Mouse (Mus musculus) midbrain, embryonic 14.5 days (tissue): ENCODE measurements around the gene Rap1gap. TPM values are rescaled to one million over a fixed set of nuclear protein-coding genes. Genes with fewer than 3 reads are reported as not detected.

ENCODE experiments used
- ATAC-seq: fragments of 200-750 bp; cut with Nextera tagmentation; 2 replicates; pipeline ENCODE4 v1.8.0; 2017; ENCODE audit warnings: moderate number of reproducible peaks, moderate library complexity; ENCODE audit not compliant: low FRiP score, low TSS enrichment
- DNase-seq: peaks from one replicate; pipeline ENCODE4 v3.0.0-alpha.2; 2015
- H3K27ac ChIP-seq: fragments of 300-500 bp; sonication (generic); replicated peaks from 2 replicates; pipeline ENCODE4 v1.5.1; 2014; ENCODE audit warnings: mild to moderate bottlenecking, low read depth, low read length, moderate library complexity
- H3K27me3 ChIP-seq: fragments of 300-500 bp; sonication (generic); 2 replicates; pipeline ENCODE4 v1.6.1; 2014; ENCODE audit warnings: low read length, control low read depth, mixed read lengths; ENCODE audit not compliant: control insufficient read depth, insufficient read depth
- H3K36me3 ChIP-seq: fragments of 300-500 bp; sonication (generic); 2 replicates; pipeline ENCODE4 v1.6.1; 2014; ENCODE audit warnings: low read length, control low read depth; ENCODE audit not compliant: control insufficient read depth, insufficient read depth
- H3K4me1 ChIP-seq: fragments of 300-500 bp; sonication (generic); 2 replicates; pipeline ENCODE4 v1.6.1; 2014; ENCODE audit warnings: mild to moderate bottlenecking, antibody characterized with exemption, low read length, control low read depth; ENCODE audit not compliant: control insufficient read depth, insufficient read depth
- H3K4me2 ChIP-seq: fragments of 300-500 bp; sonication (generic); 2 replicates; pipeline ENCODE4 v1.6.1; 2014; ENCODE audit warnings: mild to moderate bottlenecking, low read length, moderate library complexity
- H3K4me3 ChIP-seq: fragments of 300-500 bp; sonication (generic); replicated peaks from 2 replicates; pipeline ENCODE4 v1.5.1; 2014; ENCODE audit warnings: low read depth, low read length
- H3K9ac ChIP-seq: fragments of 300-500 bp; sonication (generic); replicated peaks from 2 replicates; pipeline ENCODE4 v1.6.1; 2014; ENCODE audit warnings: mild to moderate bottlenecking, low read length, moderate library complexity
- H3K9me3 ChIP-seq: fragments of 300-500 bp; sonication (generic); 2 replicates; pipeline ENCODE4 v1.6.1; 2016; ENCODE audit warnings: low read length, control low read depth, mixed read lengths; ENCODE audit not compliant: control insufficient read depth
- whole genome bisulfite sequencing: fragments of 180-500 bp; shearing (Covaris S2); extraction: QIAGEN DNeasy Blood & Tissue Kit; methylation state at CpG from one replicate; pipeline ENCODE4 v1.1.7; 2014; 5-methylcytosine and 5-hydroxymethylcytosine counted together
- polyA plus RNA-seq: library from polyadenylated mRNA; unstranded; fragments of >200 nt; fragmentation: Nextera tagmentation; extraction: Ambion mirVana; gene quantifications from 2 replicates; pipeline ENCODE4 v1.2.1, GENCODE M21; 2014

Gene Rap1gap
- polyA plus RNA-seq, 1 experiment from 2014 or later, result 57.7 TPM

GRCm38 (mm10) chr4:137719378-137720077, 55.0 kb downstream of the Rap1gap start:
- Histone ChIP-seq H3K36me3 (0 out of 2 replicates have a peak, but pooled peaks cover 4% of the 10 kb centered on the region), H3K4me1 (peaks cover 12% of the 10 kb centered on the region), H3K27ac (peak overlapping the region; percentile 83), H3K9me3 (no peaks in the 10 kb centered on the region), H3K4me2 (0 out of 2 replicates have a peak overlapping the region, but pooled peaks have one; percentile 3), H3K4me3 (no peak overlapping the region), H3K27me3 (0 out of 2 replicates have a peak, but pooled peaks cover 3% of the 10 kb centered on the region), H3K9ac (peak overlapping the region; percentile 40)
- ATAC-seq (peak; percentile 25; the same call in 1 of the 2 replicates), DNase-seq (peak; percentile 74)
- 29% methylated on average over 15 of the region's 15 CpGs for WGBS

- Histone ChIP-seq H3K36me3 (0 out of 2 replicates have a peak, but pooled peaks cover 4% of the 10 kb centered on the region), H3K4me1 (peaks cover 12% of the 10 kb centered on the region), H3K4me3 (no peak overlapping the region), H3K9ac (no peak overlapping the region), H3K27ac (no peak overlapping the region), H3K9me3 (no peaks in the 10 kb centered on the region), H3K4me2 (no peak overlapping the region), H3K27me3 (0 out of 2 replicates have a peak, but pooled peaks cover 3% of the 10 kb centered on the region)
- DNase-seq, result no peak
- no peak for ATAC-seq
- WGBS, result 92% methylated on average over 15 of the region's 15 CpGs
Measured at GRCm38 (mm10) chr4:137721563-137721962, 57.0 kb downstream of the Rap1gap start.

- Histone ChIP-seq H3K4me1 (peaks cover 16% of the 10 kb centered on the region), H3K27ac (no peak overlapping the region), H3K27me3 (0 out of 2 replicates have a peak, but pooled peaks cover 3% of the 10 kb centered on the region), H3K4me3 (no peak overlapping the region), H3K9me3 (no peaks in the 10 kb centered on the region), H3K36me3 (0 out of 2 replicates have a peak, but pooled peaks cover 4% of the 10 kb centered on the region), H3K4me2 (no peak overlapping the region), H3K9ac (no peak overlapping the region)
- ATAC-seq (no peak), DNase-seq (no peak)
- 91% methylated on average over 3 of the region's 3 CpGs for WGBS
Measured at GRCm38 (mm10) chr4:137722230-137722629, 57.7 kb downstream of the Rap1gap start.

GRCm38 (mm10) chr4:137722692-137723427, 58.3 kb downstream of the Rap1gap start:
- ATAC-seq, result no peak; the same call in 1 of the 2 replicates
- 29% methylated on average over 12 of the region's 12 CpGs for WGBS

GRCm38 (mm10) chr4:137723527-137723926, 59.0 kb downstream of the Rap1gap start:
- Histone ChIP-seq H3K36me3 (0 out of 2 replicates have a peak, but pooled peaks cover 4% of the 10 kb centered on the region), H3K4me3 (no peak overlapping the region), H3K4me1 (peaks cover 28% of the 10 kb centered on the region), H3K4me2 (peak overlapping the region; percentile 36; the same call in 1 of the 2 replicates), H3K27me3 (0 out of 2 replicates have a peak, but pooled peaks cover 3% of the 10 kb centered on the region), H3K9me3 (no peaks in the 10 kb centered on the region), H3K9ac (no peak overlapping the region; the same call in 1 of the 2 replicates), H3K27ac (no peak overlapping the region)
- WGBS, result 43% methylated on average over 25 of the region's 25 CpGs
- DNase-seq (no peak), ATAC-seq (no peak)

More at GRCm38 (mm10) chr4:137722692-137723427, 58.3 kb downstream of the Rap1gap start:
- H3K36me3 ChIP-seq, result 0 out of 2 replicates have a peak, but pooled peaks cover 4% of the 10 kb centered on the region
- H3K4me2 ChIP-seq, result no peak overlapping the region
- peak; percentile 92 for DNase-seq
- H3K27me3 ChIP-seq, result 0 out of 2 replicates have a peak, but pooled peaks cover 3% of the 10 kb centered on the region
- no peaks in the 10 kb centered on the region for H3K9me3 ChIP-seq
- no peak overlapping the region for H3K4me3 ChIP-seq
- peaks cover 22% of the 10 kb centered on the region for H3K4me1 ChIP-seq
- H3K27ac ChIP-seq, result no peak overlapping the region
- H3K9ac ChIP-seq, result no peak overlapping the region

GRCm38 (mm10) chr4:137724212-137724611, 59.7 kb downstream of the Rap1gap start:
- no peak overlapping the region for H3K27ac ChIP-seq
- H3K4me1 ChIP-seq, result peaks cover 28% of the 10 kb centered on the region
- ATAC-seq, result no peak
- 0 out of 2 replicates have a peak, but pooled peaks cover 3% of the 10 kb centered on the region for H3K27me3 ChIP-seq
- 0 out of 2 replicates have a peak, but pooled peaks cover 4% of the 10 kb centered on the region for H3K36me3 ChIP-seq
- H3K9me3 ChIP-seq, result no peaks in the 10 kb centered on the region
- no peak overlapping the region for H3K4me2 ChIP-seq
- DNase-seq, result no peak
- H3K4me3 ChIP-seq, result no peak overlapping the region
- H3K9ac ChIP-seq, result no peak overlapping the region; the same call in 1 of the 2 replicates
- 48% methylated on average over 11 of the region's 11 CpGs for WGBS

GRCm38 (mm10) chr4:137724766-137725165, 60.2 kb downstream of the Rap1gap start:
- Histone ChIP-seq H3K4me3 (no peak overlapping the region), H3K27ac (no peak overlapping the region), H3K4me1 (peaks cover 28% of the 10 kb centered on the region), H3K27me3 (0 out of 2 replicates have a peak, but pooled peaks cover 3% of the 10 kb centered on the region), H3K36me3 (0 out of 2 replicates have a peak, but pooled peaks cover 4% of the 10 kb centered on the region), H3K9me3 (no peaks in the 10 kb centered on the region), H3K9ac (no peak overlapping the region), H3K4me2 (no peak overlapping the region)
- ATAC-seq, result no peak
- no peak for DNase-seq
- WGBS, result 44% methylated on average over 8 of the region's 8 CpGs

- Histone ChIP-seq H3K36me3 (0 out of 2 replicates have a peak, but pooled peaks cover under 1% of the 10 kb centered on the region), H3K27ac (no peak overlapping the region), H3K9ac (no peak overlapping the region), H3K4me3 (no peak overlapping the region), H3K9me3 (no peaks in the 10 kb centered on the region), H3K4me1 (peaks cover 28% of the 10 kb centered on the region), H3K4me2 (no peak overlapping the region), H3K27me3 (0 out of 2 replicates have a peak, but pooled peaks cover 3% of the 10 kb centered on the region)
- ATAC-seq (no peak), DNase-seq (no peak)
- WGBS, result 75% methylated on average over 13 of the region's 13 CpGs
Measured at GRCm38 (mm10) chr4:137725541-137726145, 61.1 kb downstream of the Rap1gap start.
